Mouse (Mus musculus) CH12.LX (cell line): Measurements from ENCODE around the gene Gm9268. TPM values are rescaled to one million over a fixed set of nuclear protein-coding genes. Genes with fewer than 3 reads are reported as not detected.
"Not testable (repeated sequence)": the region's sequence is repeated elsewhere in the genome, so short reads cannot be mapped to it uniquely, and the experiment has no call there.

Source experiments
- DNase-seq: peaks from one replicate; pipeline ENCODE4 v3.0.0-alpha.2; 2013; ENCODE audit errors: extremely low read depth
- H3K27ac ChIP-seq: 2 replicates; pipeline ENCODE4 v1.5.1; 2012; ENCODE audit warnings: low read depth, mild to moderate bottlenecking, control low read depth, moderate library complexity; ENCODE audit not compliant: insufficient read depth
- H3K27me3 ChIP-seq: replicated peaks from 2 replicates; pipeline ENCODE3; 2012; ENCODE audit warnings: inconsistent platforms
- H3K36me3 ChIP-seq, 2 experiments: replicated peaks in 1 of 2; 2 replicates each; pipeline versions ENCODE3 to v1.6.1; 2012; ENCODE audit warnings: inconsistent platforms in 1 of 2, low read length in 1 of 2, mild to moderate bottlenecking in 1 of 2, mixed read lengths in 1 of 2, moderate library complexity in 1 of 2; ENCODE audit not compliant: control insufficient read depth in 1 of 2, insufficient read depth in 1 of 2
- H3K4me1 ChIP-seq, 2 experiments: 2 replicates each; pipeline ENCODE4 v1.6.1; 2012; ENCODE audit warnings: inconsistent platforms in 1 of 2, moderate library complexity in 1 of 2; ENCODE audit not compliant: insufficient read depth in 2 of 2, control insufficient read depth in 1 of 2
- H3K4me2 ChIP-seq: 2 replicates; pipeline ENCODE4 v1.6.1; 2012; ENCODE audit warnings: low read depth, mild to moderate bottlenecking, control low read depth; ENCODE audit not compliant: poor library complexity, insufficient read depth, severe bottlenecking
- H3K4me3 ChIP-seq, 3 experiments: fragments of 150-350 bp in 1 of 3; sonication (generic) in 1 of 3; replicated peaks in 1 of 3; 2 replicates each; pipeline versions ENCODE3 to v1.5.1; 2011 to 2012; ENCODE audit warnings: low read depth in 2 of 3, low read length in 2 of 3, mild to moderate bottlenecking in 2 of 3, moderate library complexity in 2 of 3, control low read depth in 1 of 3, improper control_type of control experiment in 1 of 3, inconsistent platforms in 1 of 3, mixed read lengths in 1 of 3; ENCODE audit not compliant: poor library complexity in 1 of 3
- H3K79me2 ChIP-seq: replicated peaks from 2 replicates; pipeline ENCODE4 v1.6.1; 2012; ENCODE audit warnings: mild to moderate bottlenecking, moderate library complexity; ENCODE audit not compliant: control insufficient read depth, poor library complexity, insufficient read depth, severe bottlenecking; ENCODE audit errors: extremely low read depth
- H3K9ac ChIP-seq: 2 replicates; pipeline ENCODE4 v1.6.1; 2012; ENCODE audit warnings: low read depth, mild to moderate bottlenecking, control low read depth, moderate library complexity; ENCODE audit not compliant: insufficient read depth
- H3K9me3 ChIP-seq: replicated peaks from 2 replicates; pipeline ENCODE3; 2012; ENCODE audit warnings: low read length, inconsistent platforms, mixed read lengths
- CTCF ChIP-seq, 2 experiments: IDR thresholded peaks in 1 of 2; conservative IDR thresholded peaks in 1 of 2; 2 replicates each; pipeline ENCODE4 v1.5.1; 2011 to 2012; ENCODE audit warnings: low read depth in 2 of 2, low read length in 2 of 2, improper control_type of control experiment in 1 of 2, inconsistent platforms in 1 of 2, mild to moderate bottlenecking in 1 of 2, moderate library complexity in 1 of 2
- EP300 ChIP-seq: IDR thresholded peaks from 2 replicates; pipeline ENCODE4 v1.6.1; 2011; ENCODE audit warnings: low read length, improper control_type of control experiment
- IRF4 ChIP-seq: IDR thresholded peaks from 2 replicates; pipeline ENCODE4 v1.6.1; 2014; ENCODE audit warnings: low read depth, mild to moderate bottlenecking, inconsistent platforms, low read length, improper control_type of control experiment
- JUND ChIP-seq: conservative IDR thresholded peaks from 2 replicates; pipeline ENCODE4 v1.6.1; 2011; ENCODE audit warnings: low read depth, low read length, improper control_type of control experiment
- MAX ChIP-seq: IDR thresholded peaks from 2 replicates; pipeline ENCODE4 v1.6.1; 2011; ENCODE audit warnings: low read length, improper control_type of control experiment
- MAZ ChIP-seq: IDR thresholded peaks from 2 replicates; pipeline ENCODE4 v1.6.1; 2012; ENCODE audit warnings: low read depth, mild to moderate bottlenecking, inconsistent platforms, low read length, improper control_type of control experiment, moderate library complexity
- MYC ChIP-seq: IDR thresholded peaks from 2 replicates; pipeline ENCODE4 v1.6.1; 2011; ENCODE audit warnings: low read depth, mild to moderate bottlenecking, improper control_type of control experiment, low read length
- NELFE ChIP-seq: IDR thresholded peaks from 2 replicates; pipeline ENCODE4 v1.6.1; 2011; ENCODE audit warnings: low read depth, low read length, improper control_type of control experiment
- POLR2AphosphoS2 ChIP-seq: IDR thresholded peaks from 2 replicates; pipeline ENCODE4 v1.6.1; 2011; ENCODE audit warnings: low read depth, low read length, improper control_type of control experiment
- RAD21 ChIP-seq: IDR thresholded peaks from 2 replicates; pipeline ENCODE4 v1.6.1; 2011; ENCODE audit warnings: low read depth, mild to moderate bottlenecking, low read length, improper control_type of control experiment, moderate library complexity
- SIN3A ChIP-seq: IDR thresholded peaks from 2 replicates; pipeline ENCODE4 v1.6.1; 2012; ENCODE audit warnings: low read length, improper control_type of control experiment, inconsistent platforms
- SMC3 ChIP-seq: IDR thresholded peaks from 2 replicates; pipeline ENCODE4 v1.6.1; 2011; ENCODE audit warnings: low read depth, low read length, improper control_type of control experiment
- TBP ChIP-seq: conservative IDR thresholded peaks from 2 replicates; pipeline ENCODE4 v1.6.1; 2011; ENCODE audit warnings: low read depth, low read length, improper control_type of control experiment
- dilution Hi-C: fragments of 300-500 bp; cut with MboI; formaldehyde crosslinking; loops from 2 replicates; pipeline ENCODE4 v1.14.3; 2020; ENCODE audit warnings: low sequenced_read_pairs; ENCODE audit not compliant: extremely low pct_unique_long_range_greater_than_20kb, extremely low pct_ligation_motif_present
- in situ Hi-C: fragments of 300-500 bp; cut with MboI; formaldehyde crosslinking; loops from 3 replicates; pipeline ENCODE4 v1.14.3; 2019; ENCODE audit warnings: low sequenced_read_pairs, low pct_ligation_motif_present, low pct_unique_long_range_greater_than_20kb, mixed read lengths
- polyA plus RNA-seq: library from polyadenylated mRNA; unstranded; fragments of >175 nt; gene quantifications from 2 replicates; pipeline ENCODE4 v1.2.1, GENCODE M21; 2012; ENCODE audit warnings: low read depth; ENCODE audit not compliant: insufficient read length
- total RNA-seq, 2 experiments: library from RNA; depleted of rRNA; stranded (reverse); fragments of 300-350 nt in 1 of 2; fragments of >200 nt in 1 of 2; gene quantifications; 2 replicates each; pipeline ENCODE4 v1.2.3; 2012 to 2014

The Gm9268 gene
- total RNA-seq (2012; rRNA removed) (not detected in 2 replicates), total RNA-seq (2014; rRNA removed) (not detected in 2 replicates), polyA plus RNA-seq (not detected in 2 replicates)

DNA sequence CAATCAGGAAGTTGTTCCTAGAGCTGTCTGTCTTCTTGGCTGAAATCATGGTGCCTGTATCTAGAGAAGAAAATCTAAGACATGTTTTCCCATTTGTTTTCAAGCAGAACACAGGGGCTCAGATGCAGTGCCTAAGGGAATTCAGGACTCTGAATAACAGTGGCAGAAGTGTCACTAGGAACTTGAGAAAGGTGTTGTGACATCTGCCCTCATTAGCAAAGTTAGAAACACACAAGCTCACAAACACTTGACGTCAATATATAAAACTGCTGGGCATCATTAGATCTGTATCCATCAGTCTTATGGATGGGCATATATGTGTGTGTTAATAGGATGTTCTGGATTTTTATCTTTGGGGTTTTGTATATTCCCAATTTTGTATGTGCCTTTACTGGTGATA lies at the start of gene Gm9268:
Gene Gm9268, plus strand, starts transcription at position 301 of the 400 bp plus-strand sequence.
- H3K9ac ChIP-seq, H3K36me3 ChIP-seq, in situ Hi-C loops, dilution Hi-C loops, H3K27ac ChIP-seq, H3K9me3 ChIP-seq, DNase-seq, H3K4me3 ChIP-seq, H3K79me2 ChIP-seq, H3K4me2 ChIP-seq, H3K4me1 ChIP-seq, H3K27me3 ChIP-seq: not testable (repeated sequence)

GRCm38 (mm10) chr7:42980098-42980497 lies 38.5 kb upstream of the Gm9268 start:
- DNase-seq, result peak; percentile 67
- Histone ChIP-seq H3K36me3 (no peaks in the 10 kb centered on the region), H3K4me2 (no peak overlapping the region; the same call in 1 of the 2 replicates), H3K4me3 (no peak overlapping the region), H3K27ac (no peak overlapping the region), H3K27me3 (no peaks in the 10 kb centered on the region), H3K9ac (no peak overlapping the region), H3K79me2 (no peaks in the 10 kb centered on the region), H3K4me1 (no peaks in the 10 kb centered on the region), H3K9me3 (peaks cover 22% of the 10 kb centered on the region)
- dilution Hi-C loops, result no loop called here
- in situ Hi-C loops, result no loop called here
- TF ChIP-seq RAD21 (no peak), TBP (no peak), EP300 (peak; percentile 58), MAZ (no peak), IRF4 (peak; percentile 41; the same call in 1 of the 2 replicates), JUND (no peak), NELFE (no peak)

DNA sequence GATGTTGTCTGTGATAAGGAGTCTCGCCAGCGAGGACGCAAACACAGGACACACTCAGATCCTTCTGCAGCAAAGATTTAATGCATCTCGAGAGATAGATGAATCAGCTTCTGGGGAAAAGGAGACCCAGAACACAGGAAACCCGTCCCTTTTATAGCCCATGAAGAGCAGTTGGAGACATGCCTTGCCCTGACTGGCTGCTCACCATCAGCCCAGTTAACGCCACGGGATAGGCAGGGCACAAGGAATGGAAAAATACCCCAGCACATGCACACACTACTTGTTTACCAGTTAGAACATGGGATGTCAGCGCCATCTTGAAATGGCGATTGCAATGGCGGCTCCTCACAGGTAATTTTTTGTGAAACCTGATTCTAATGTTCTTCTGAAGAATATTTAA lies 37.8 kb upstream of the Gm9268 start:
- H3K9ac ChIP-seq, result no peak overlapping the region
- no peaks in the 10 kb centered on the region for H3K4me1 ChIP-seq
- H3K79me2 ChIP-seq, result no peaks in the 10 kb centered on the region
- H3K36me3 ChIP-seq, result no peaks in the 10 kb centered on the region
- H3K27ac ChIP-seq, result no peak overlapping the region
- no peaks in the 10 kb centered on the region for H3K27me3 ChIP-seq
- TF ChIP-seq RAD21 (no peak), POLR2AphosphoS2 (no peak), SMC3 (no peak), CTCF (conservative IDR thresholded peaks at IDR 0.05 in 1 of 2, IDR thresholded peaks at IDR 0.05 in 1 of 2; ENCODE audit: low read depth in 2 of 2, low read length in 2 of 2) (no peak), MAX (no peak), IRF4 (no peak), MYC (no peak), SIN3A (no peak)
- in situ Hi-C loops (no loop called here), dilution Hi-C loops (no loop called here)
- no peak overlapping the region for H3K4me3 ChIP-seq
- H3K4me2 ChIP-seq, result no peak overlapping the region
- peaks cover 22% of the 10 kb centered on the region for H3K9me3 ChIP-seq
- peak; percentile 11 for DNase-seq
